Mouse (Mus musculus) layer of hippocampus, postnatal 36 days (tissue): ENCODE data around the gene Traf6. TPM values are rescaled to one million over a fixed set of nuclear protein-coding genes. Genes with fewer than 3 reads are reported as not detected.

Experiments used
- total RNA-seq, 2 experiments: library from RNA; stranded (reverse); gene quantifications; 2 replicates each; pipeline ENCODE4 v1.2.3; 2021

Gene Traf6
- total RNA-seq, 2 experiments from 2014 or later, result 14.9 to 15.4 TPM

Other genes starting within 250 kb of the Traf6 start
- gene Rag2, start 53.7 kb upstream of the Traf6 start, total RNA-seq, result not detected
- under 1 TPM; 0.10 to 0.12 TPM for gene Rag1, start 28.9 kb upstream of the Traf6 start, total RNA-seq
- 10 to 100 TPM; 32.8 to 35.2 TPM for gene B230118H07Rik, start 28.9 kb upstream of the Traf6 start, total RNA-seq
- 10 to 100 TPM in 1 of 2 experiments, 1 to 10 TPM in 1; 8.6 to 10.7 TPM for gene Prr5l, start 204.6 kb downstream of the Traf6 start, total RNA-seq
- 10 to 100 TPM; 33.7 to 38.3 TPM for gene Commd9, start 207.8 kb downstream of the Traf6 start, total RNA-seq